Mouse (Mus musculus) liver, adult (tissue): ENCODE measurements around the gene Xpnpep2.
A peak's percentile ranks its signal among the peaks of the same experiment; 100 is the strongest.

Experiments
- GATA4 ChIP-seq: IDR thresholded peaks from 2 replicates; pipeline ENCODE4 v1.6.1; 2014; ENCODE audit warnings: mild to moderate bottlenecking, low read length; ENCODE audit not compliant: insufficient replicate concordance

Xpnpep2 gene

DNA sequence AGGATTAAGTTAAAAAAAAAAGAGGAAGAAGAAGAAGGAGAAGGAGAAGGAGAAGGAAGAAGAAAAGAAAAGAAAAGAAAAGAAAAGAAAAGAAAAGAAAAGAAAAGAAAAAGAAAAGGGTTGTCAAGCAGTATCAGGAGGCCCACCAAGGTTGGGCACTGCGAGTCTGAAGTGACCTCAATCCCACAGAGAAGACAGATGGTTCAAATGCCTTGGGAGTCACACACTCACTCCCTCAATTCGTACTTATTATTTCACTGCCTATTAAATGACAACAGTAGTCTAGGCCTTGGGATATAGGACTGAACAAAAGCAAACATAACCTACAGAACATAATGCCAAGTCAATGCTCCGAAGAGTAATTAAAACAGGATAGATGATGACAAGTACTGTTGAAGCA is 5.3 kb upstream of the Xpnpep2 start:
- TF ChIP-seq GATA4 = no peak

DNA sequence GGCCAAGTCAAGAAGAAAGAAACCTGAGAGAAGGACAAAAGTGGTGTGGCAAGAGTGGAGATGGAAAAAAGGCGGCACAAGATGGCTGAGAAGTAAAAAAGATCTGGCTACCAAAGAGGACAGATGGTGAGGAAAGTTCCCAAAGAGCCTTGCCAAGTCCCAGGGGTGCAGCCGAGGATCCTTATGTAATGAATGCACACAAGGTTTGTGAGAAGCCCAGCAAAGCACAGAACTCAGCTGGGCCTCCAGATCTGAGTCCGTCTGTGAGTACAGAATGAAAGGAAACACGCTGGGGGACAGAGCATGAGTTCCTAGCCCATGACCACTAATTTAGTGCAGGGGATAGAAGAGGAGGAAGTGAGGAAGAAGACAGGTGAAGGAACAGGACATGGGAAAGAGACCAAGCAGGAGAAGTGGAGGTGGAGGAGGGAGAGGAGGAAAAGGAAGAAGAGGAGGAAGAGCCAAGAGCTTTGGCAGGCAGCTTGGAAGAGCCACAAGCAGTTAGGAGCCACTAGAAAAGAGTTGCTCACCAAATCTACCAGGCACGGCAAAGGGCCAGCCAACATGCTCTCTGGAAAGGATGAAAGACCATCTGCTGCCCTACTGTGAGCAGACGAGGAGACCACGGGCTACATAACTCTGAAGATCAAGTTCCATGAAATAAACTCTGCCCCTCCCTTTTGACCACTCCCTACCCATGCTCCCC is 3.6 kb upstream of the Xpnpep2 start:
- TF ChIP-seq GATA4 = no peak

DNA sequence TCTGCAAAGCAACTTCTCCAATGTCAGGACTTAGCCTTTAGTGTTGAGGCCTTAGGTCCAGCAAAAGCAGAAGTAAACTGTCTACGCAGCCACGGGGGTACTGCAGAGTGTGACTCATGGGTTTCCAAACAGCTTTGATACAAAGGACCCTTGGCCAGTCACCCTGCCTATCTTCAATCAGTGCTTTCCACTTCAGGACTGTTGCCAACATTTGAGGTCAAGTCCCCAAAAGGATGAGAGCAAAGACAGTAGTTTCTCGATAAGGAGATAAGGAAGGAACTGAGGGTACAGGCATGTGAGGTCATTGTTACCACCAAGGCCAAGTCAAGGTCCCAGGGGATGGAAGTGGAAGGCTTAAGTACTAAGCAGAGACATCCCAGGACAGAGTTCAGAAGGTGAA is 2.3 kb upstream of the Xpnpep2 start:
- TF ChIP-seq GATA4 = peak; percentile 18; the same call in 1 of the 2 replicates

DNA sequence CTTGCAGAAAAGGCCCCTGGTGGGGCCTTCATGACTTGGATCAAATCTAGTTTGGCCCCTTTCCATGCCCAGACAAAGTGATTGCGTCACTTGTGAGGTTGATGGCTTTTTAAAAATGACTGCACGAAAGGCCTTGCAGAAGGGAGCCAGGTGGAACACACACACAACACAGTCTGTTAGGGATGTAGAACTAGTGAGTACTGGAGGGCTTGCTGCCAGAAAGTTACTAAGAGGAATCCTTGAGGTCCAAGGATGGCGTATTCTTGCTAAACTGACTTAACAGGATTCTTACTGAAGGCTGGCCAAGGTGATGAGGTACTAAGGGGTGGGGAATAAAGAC is 761 bp downstream of the Xpnpep2 start:
- no peak for TF ChIP-seq GATA4

DNA sequence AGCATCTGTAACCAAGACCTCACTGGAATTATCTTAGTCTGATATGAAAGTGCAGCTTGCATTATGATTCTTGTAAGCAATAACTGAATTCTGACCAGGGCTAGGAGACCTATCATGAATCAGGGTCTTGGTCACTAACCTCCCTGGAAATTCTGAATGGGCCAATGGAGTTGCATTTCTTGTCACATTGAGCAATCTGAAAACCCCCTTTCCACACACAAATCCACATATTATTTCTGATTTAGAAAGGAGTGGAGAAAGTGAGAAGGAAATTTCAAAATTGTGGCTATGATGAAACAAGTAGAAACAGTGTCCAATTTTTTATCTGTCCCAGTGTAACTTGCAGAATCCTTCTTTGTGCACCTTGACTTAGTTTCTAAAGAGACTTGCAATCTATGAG is 10.8 kb downstream of the Xpnpep2 start:
- TF ChIP-seq GATA4 = no peak

DNA sequence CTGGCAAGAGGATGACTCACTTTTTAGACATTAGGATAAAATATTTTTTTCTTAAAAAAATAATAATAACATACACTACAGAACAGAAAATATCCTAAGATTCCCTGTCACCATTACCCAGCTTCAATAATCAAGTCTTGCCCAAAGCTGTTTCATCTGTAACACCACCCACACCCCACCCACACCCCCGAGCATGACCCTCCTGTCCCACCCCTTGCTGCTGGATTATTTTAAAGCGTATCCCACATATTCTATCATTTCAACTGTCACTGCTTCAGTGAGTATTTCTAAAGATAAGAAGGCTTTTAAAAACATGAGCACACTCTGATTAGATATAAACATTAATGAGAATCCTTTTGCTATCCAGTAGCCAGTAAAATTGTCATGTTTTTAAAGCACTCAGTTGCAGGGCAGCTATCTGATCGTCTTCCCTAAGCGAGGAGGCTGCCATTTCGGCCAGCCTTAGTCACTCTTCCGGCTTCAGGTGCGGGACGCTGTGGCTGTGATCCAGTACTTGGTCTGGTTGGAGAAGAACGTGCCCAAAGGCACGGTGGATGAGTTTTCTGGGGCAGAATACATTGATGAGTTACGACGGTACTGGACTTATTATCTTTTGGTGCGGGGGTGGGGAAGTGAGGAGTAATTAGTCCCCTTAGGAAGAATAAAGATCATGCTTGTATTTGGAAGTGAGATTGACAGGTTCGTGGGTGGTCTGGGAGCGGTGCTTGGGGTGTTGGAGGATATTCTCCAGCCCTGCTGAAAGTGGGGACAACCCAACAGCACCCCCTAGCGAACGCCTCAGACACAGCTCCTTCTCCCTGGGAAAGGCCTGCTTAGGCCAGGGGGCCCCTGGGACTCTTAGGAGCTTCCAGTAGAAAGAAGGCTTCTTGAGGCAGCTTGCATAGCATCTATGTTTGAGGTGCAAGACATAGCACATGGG is 15.9 kb downstream of the Xpnpep2 start:
- TF ChIP-seq GATA4 = no peak

DNA sequence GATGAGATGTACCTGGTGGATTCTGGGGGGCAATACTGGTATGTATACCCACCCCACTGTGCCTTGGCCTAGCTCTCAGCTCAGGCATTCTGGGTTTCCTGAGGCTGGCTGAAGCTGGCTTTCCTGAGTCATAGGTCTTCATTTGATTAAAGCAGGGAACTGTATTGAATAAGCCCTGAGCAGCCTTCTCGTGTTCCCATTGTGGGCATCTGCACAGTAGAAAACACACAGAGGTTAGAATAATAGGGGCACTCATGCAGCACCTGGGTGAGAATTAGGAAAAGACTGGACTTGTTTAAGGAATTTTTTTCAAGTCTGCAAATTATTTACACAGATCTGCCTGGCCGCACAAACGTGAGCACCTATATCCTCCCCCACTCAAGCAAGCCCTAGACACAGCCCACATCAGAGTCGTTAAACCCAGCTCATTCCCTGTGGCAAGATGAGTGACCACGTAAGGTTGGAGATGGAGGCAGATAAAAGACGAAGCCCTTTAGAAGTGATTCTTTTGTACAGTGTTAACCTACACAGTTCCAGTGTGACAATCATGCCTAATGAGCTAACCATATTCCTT is 18.5 kb downstream of the Xpnpep2 start:
- TF ChIP-seq GATA4 = no peak

DNA sequence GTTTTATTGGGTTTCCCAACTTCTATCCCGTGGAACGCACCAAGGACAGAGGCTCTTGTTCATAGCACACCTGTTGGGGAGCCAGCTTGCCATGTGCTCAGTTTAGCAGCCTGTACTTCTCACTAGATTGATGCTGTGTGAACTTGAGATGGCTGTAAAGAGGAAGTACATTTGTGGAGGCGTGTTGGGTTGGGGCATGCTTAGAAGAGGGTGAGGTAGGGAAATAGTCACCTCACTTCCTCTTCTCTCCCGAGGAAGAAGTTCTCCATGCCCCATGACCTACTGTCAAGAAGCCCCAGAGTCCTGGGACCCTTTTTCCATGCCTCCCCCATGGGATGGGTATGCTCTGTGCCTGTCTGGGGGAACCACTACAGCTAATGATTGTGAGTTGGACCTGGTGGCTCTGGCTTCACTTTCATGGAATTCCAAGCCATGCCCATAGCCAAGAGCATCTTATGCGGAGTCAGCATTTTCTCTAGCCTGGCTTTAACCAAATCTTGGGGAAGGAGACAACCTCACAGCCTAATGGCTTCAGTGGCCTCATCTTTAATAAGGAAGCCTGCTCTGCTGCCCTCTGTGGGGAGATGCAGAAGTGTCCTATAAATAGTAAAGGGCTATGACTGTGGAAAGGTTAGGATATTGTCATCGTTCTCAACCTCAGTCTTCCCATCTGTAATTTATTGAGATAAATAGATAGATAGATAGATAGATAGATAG is 19.1 kb downstream of the Xpnpep2 start:
- TF ChIP-seq GATA4 = no peak

DNA sequence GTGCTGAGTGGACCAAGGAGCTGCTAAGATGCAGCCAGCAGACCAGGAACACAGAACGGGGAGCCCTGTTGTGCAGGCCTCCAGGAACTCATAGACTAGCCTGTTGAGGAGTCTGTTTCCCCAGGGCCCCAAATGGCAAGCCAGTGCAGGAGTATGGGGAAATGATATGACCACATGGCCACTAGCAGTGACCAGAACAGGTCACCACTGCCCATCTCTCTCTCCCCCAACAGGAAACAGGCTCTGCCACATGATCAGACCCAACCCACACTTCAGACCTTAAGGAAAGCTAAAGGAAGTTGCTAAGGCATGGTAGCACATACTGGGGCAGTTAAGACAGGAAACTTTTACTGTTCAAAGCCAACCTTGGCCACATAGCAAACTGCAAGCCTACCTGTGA is 20.6 kb downstream of the Xpnpep2 start:
- TF ChIP-seq GATA4 = no peak

DNA sequence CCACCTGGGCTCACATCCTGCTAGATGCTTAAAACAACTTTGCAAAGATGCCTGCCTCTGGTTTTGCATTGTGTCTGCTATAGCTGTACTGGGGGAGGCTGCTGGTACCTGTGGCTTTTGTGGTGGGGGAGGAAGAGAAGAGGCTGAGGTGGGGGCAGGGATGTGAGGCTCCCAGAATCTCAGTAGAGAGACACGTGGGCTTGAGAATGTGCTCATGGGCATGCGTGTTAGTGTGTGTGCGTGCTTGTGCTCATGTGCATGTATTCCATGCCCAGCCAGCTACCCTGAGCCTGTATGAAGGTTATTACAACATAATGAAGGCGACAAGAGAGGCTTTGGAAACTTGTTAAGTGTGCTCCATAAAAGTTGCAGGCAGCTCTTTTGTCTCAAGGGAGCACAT is 28.4 kb downstream of the Xpnpep2 start:
- no peak for TF ChIP-seq GATA4

DNA sequence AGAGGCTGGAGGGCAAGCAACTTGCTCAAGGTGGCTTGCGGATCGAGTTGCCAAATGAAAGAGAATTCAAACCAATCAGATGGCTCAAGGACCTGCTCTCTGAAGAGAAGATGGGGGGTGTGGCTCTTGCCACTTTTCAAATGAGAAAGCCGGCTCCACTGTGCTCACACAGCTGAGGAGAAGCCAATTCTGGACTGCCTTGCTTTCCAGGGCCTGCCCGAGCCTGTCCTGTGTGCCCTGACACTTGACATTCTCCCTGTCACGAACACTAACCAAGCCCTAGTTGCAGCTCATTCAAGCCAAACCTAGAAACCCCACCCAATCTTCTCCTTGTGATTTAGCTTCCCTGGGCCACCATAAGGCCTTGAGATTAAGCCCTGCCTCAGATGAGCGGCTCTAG is 29.5 kb downstream of the Xpnpep2 start:
- no peak for TF ChIP-seq GATA4

DNA sequence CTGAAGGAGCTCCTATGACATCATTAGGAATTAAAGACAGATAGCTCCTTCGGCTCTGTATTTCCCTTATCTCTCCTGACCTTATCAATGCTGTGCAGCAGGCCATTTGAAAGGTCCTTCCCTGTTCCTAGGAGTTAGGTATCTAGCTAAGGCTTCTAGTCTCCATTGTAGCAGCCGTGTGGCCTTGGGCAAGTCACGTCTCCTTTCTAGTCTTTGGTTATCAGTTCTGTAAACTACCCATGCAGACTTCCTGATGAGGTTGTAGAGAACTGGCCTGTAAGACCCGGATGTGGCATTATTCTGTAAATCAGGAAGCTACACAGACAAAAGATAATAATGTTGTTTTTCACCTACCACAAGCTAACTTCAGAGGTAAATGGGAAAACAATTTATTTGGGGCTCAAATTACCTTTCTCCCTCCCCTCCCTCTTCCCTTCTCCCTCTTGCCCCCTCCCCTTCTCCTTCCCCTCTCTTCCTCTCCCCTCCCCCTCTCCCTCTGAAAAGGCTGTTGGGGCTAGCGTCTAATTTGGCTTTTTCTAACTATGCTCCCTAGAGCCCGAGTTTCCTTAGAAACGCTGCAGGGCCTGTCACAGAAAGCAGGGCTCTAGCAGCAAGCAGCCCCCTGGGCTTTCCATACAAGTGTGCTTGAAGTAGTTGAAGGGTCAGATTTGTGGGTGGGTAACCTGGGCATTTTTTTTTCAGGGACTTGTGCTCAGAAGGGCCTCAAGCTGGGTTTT is 30.2 kb downstream of the Xpnpep2 start:
- no peak for TF ChIP-seq GATA4

DNA sequence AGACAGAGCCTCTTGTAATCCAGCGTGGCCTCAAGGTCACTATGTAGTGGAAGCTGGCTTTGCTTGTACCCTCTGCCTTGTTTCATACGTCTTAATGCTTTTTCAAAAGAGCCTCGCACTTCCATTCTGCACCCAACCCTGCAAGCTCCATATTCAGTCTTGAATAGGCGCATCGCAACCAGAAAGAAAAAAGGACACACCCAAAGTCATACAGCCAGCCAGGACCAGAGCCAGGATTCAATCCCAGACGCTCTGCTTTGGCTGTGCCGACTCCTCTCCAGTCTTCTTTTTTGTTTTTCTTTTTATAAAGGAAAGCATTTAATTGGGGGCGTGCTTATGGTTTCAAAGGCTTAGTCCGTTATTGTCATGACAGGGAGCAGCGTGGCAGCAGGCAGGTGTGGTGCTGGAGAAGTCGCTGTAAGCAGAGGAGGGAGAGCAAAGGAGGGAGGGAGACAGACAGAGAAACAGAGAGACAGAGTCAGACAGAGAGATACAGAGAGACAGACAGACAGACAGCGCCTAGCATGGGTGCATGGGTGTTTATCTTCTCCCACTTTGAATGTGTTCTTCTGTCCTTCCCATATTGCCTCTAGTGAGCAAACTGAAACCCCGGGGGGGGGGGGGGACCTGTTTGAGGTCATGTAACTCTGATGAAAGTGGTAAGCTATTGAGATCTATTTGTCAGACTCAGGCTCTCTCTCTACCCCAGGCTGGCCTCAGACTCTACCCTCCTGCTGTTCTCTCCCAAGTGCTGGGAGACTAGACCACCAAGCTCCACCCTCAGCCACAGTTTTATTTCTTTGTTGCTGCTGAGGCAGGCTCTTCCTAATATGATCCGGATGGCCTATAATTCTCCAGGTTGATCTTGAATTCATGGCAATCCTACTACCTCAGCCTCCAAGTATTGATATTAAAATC is 31.1 kb downstream of the Xpnpep2 start:
- no peak for TF ChIP-seq GATA4

DNA sequence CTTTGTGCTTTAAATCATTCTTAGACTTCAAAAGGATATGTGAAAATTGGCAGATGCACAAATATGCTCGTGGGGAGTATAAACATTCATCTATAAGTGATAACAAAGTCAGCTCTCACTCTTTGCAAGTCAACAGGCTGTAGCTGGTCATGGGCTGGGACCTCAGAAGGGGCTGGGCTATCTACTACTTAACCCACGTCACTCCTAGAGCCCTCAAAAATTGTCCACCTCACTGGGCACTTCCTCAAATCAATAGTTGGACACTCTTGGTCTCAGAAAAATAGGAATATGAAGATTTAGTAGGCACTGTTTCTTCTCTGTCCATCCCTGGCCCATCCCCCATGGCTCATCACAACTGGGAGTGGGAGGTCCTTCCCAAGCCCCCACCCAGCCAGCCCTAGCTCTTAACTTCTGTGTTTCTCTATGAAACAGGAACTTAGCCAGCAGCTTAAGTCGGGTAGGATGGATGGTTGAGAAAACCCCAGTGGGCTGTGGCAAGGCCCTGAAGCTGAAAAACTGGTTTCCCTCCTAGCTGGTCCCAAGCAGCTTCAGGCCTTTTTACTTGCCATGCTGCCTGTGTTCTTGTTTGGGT is 31.9 kb downstream of the Xpnpep2 start:
- no peak for TF ChIP-seq GATA4

DNA sequence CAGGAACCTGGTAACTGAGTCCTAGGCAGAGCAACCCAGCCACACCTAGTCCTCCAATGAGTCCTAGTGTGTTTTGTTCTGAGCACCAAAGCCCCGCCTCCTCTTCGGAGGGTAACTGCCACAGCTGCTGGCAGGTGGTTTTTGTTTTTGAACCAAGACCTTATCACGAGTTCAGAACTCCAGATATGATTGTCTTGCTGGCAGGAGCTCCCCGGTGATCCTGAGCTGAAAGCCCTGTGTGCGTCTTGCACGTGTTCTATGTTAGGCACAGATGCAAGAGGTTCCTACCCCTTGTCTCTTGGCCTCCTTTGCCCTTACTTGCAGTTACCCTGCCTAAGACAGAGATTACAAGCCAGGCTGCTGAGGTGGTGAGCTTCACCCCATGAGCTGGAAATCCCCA is 33.0 kb downstream of the Xpnpep2 start:
- TF ChIP-seq GATA4 = no peak
